Mouse (Mus musculus) spleen, adult 2 months (tissue): ENCODE measurements around the gene Defb5.

ENCODE experiments used
- CTCF ChIP-seq: fragments of 200-500 bp; IDR thresholded peaks from 2 replicates; pipeline ENCODE4 v1.5.1; 2011; ENCODE audit warnings: mild to moderate bottlenecking, inconsistent platforms; ENCODE audit not compliant: insufficient read depth, insufficient read length, insufficient replicate concordance; ENCODE audit errors: extremely low read depth
- POLR2A ChIP-seq: fragments of 200-500 bp; IDR thresholded peaks from 2 replicates; pipeline ENCODE4 v1.6.1; 2011; ENCODE audit warnings: low read depth, low read length, inconsistent platforms

DNA sequence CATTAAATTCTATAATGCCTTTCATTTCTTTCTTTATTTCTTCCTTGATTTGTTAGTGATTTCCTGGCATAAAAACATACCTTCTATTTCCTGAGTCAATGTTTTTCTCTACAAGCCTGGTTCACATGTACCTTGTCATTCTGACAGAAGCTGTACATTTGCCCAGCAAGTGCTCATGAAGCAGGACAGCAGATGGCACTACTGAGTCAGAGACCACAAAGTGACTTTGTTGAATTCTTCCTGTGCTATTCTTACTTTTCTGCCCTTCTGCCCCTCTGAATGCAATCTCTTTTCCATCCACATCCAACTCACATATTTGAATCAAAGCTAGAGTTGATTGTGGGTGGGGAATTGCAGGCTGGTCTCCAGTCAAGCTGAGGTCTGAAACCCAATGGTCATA lies 10.8 kb downstream of the Defb5 start:
- no peak for TF ChIP-seq POLR2A
- TF ChIP-seq CTCF: no peak
